Mouse (Mus musculus): Measurements from ENCODE around the gene Rab30.

GRCm38 (mm10) chr7:92874761-92875408, 133.5 kb downstream of the Rab30 start:
- TF ChIP-seq CTCF (IDR thresholded peaks at IDR 0.05; ENCODE audit: low read depth) (no peak), EP300 (optimal IDR thresholded peaks at IDR 0.05) (no peak)
